Mouse (Mus musculus) megakaryocyte, embryonic 14.5 days (primary cell): ENCODE results near the gene Cdc42se1.

Experiments used
- FLI1 ChIP-seq: IDR thresholded peaks from 2 replicates; pipeline ENCODE4 v1.6.1; 2012; ENCODE audit warnings: low read length, inconsistent platforms, mixed read lengths
- GATA1 ChIP-seq: IDR thresholded peaks from 3 replicates; pipeline ENCODE4 v1.6.1; 2012; ENCODE audit warnings: mixed read lengths, low read length, inconsistent platforms, borderline replicate concordance

GRCm38 (mm10) chr3:95178948-95179347 is 49.6 kb upstream of the Cdc42se1 start:
- no peak for TF ChIP-seq GATA1
- no peak for TF ChIP-seq FLI1
